Mouse (Mus musculus) neural tube, postnatal 0 days (tissue): Measurements from ENCODE around the gene Olfr1150-ps1. TPM values are rescaled to one million over a fixed set of nuclear protein-coding genes. Genes with fewer than 3 reads are reported as not detected.

ENCODE experiments used
- polyA plus RNA-seq: library from polyadenylated mRNA; unstranded; fragments of >200 nt; fragmentation: Nextera tagmentation; extraction: Ambion mirVana; gene quantifications from 2 replicates; pipeline ENCODE4 v1.2.1, GENCODE M21; 2015

The Olfr1150-ps1 gene
- polyA plus RNA-seq, result not detected in 2 replicates

DNA sequence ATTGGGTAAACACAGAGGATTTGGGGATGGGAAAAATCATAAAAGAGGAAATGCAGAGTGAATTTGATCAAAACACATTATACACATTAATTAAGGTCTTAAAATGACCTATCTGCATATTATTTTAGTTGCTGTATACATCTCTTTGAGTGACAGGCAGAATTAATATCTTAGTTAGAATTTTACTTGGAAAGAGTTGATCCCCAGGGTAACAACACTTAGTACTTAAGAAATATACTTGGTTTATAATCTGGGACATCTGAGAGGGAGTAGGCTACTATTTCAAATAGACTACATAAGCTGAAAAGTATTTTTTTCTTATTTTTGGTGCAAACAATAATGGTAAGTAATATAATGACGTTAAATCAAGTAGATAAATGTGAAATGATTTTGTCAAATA is at the start of gene Olfr1150-ps1:
Gene Olfr1150-ps1 (plus strand): TSS at position 301 of the 400 bp plus-strand sequence.

GRCm38 (mm10) chr2:87800292-87800691 is 43.5 kb upstream of the Olfr1150-ps1 start, which contains the start of gene Olfr1143:
Olfr1143 (plus strand) TSS chr2:87800592.

DNA sequence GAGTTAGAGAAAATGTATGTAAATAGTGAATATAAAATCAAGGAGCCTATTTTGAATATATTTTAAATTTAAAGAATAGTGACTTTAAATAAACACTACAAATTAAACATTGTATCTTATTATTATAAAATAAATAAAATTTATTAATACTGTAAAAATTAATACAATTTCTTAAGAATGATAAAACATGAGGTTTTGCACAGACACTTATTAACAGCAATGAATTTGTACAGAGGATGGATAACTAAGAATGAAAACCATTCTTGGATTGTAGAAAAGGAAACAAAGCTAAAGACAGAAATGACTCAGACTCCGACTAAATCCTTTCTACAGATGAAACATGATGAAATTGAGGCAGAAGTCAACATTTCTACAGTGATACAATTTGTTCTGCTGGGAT is 34.3 kb upstream of the Olfr1150-ps1 start, which contains the start of gene Olfr1145:
Gene Olfr1145 (plus strand): TSS at position 301 of the 400 bp plus-strand sequence.

GRCm38 (mm10) chr2:87830233-87830632 is 13.6 kb upstream of the Olfr1150-ps1 start, which contains the start of gene Olfr1148:
Olfr1148 (plus strand) TSS chr2:87830533.

GRCm38 (mm10) chr2:87855562-87855961 is 11.8 kb downstream of the Olfr1150-ps1 start, which contains the start of gene Olfr1151:
Olfr1151 (plus strand) TSS chr2:87855862.

GRCm38 (mm10) chr2:87866192-87866591 is 22.4 kb downstream of the Olfr1150-ps1 start, which contains the start of gene Olfr1152:
Olfr1152 (plus strand) TSS chr2:87866492.

GRCm38 (mm10) chr2:87894662-87895061 is 50.9 kb downstream of the Olfr1150-ps1 start, which contains the start of gene Olfr1153:
Olfr1153 (plus strand) TSS chr2:87894962.

Other genes starting within 250 kb of the Olfr1150-ps1 start
- not detected in 2 replicates for gene Olfr1130, start 237.8 kb upstream of the Olfr1150-ps1 start, polyA plus RNA-seq
- not detected in 2 replicates for gene Olfr1131, start 216.9 kb upstream of the Olfr1150-ps1 start, polyA plus RNA-seq
- gene Olfr1132, start 206.5 kb upstream of the Olfr1150-ps1 start, polyA plus RNA-seq, result not detected in 2 replicates
- not detected in 2 replicates for gene Olfr1133, start 196.6 kb upstream of the Olfr1150-ps1 start, polyA plus RNA-seq
- not detected in 2 replicates for gene Olfr1134, start 185.5 kb upstream of the Olfr1150-ps1 start, polyA plus RNA-seq
- gene Olfr1135, start 170.3 kb upstream of the Olfr1150-ps1 start, polyA plus RNA-seq, result not detected in 2 replicates
- not detected in 2 replicates for gene Olfr1136, start 150.0 kb upstream of the Olfr1150-ps1 start, polyA plus RNA-seq
- gene Olfr1137, start 130.8 kb upstream of the Olfr1150-ps1 start, polyA plus RNA-seq, result not detected in 2 replicates
- gene Olfr1138, start 104.0 kb upstream of the Olfr1150-ps1 start, polyA plus RNA-seq, result not detected in 2 replicates
- gene Olfr1140, start 100.2 kb upstream of the Olfr1150-ps1 start, polyA plus RNA-seq, result not detected in 2 replicates
- gene Olfr1141, start 90.0 kb upstream of the Olfr1150-ps1 start, polyA plus RNA-seq, result not detected in 2 replicates
- gene Olfr152, start 64.5 kb upstream of the Olfr1150-ps1 start, polyA plus RNA-seq, result not detected in 2 replicates
- gene Olfr1143, start 43.4 kb upstream of the Olfr1150-ps1 start, polyA plus RNA-seq, result not detected in 2 replicates
- not detected in 2 replicates for gene Olfr1145, start 34.2 kb upstream of the Olfr1150-ps1 start, polyA plus RNA-seq
- not detected in 2 replicates for gene Olfr1148, start 13.5 kb upstream of the Olfr1150-ps1 start, polyA plus RNA-seq
- not detected in 2 replicates for gene Olfr1151, start 11.9 kb downstream of the Olfr1150-ps1 start, polyA plus RNA-seq
- gene Olfr1152, start 22.5 kb downstream of the Olfr1150-ps1 start, polyA plus RNA-seq, result not detected in 2 replicates
- not detected in 2 replicates for gene Olfr1153, start 51.0 kb downstream of the Olfr1150-ps1 start, polyA plus RNA-seq
- not detected in 2 replicates for gene Olfr1154, start 61.2 kb downstream of the Olfr1150-ps1 start, polyA plus RNA-seq
- gene Olfr1155, start 101.1 kb downstream of the Olfr1150-ps1 start, polyA plus RNA-seq, result not detected in 2 replicates
- gene Olfr1156, start 109.1 kb downstream of the Olfr1150-ps1 start, polyA plus RNA-seq, result not detected in 2 replicates
- not detected in 2 replicates for gene Olfr1157, start 124.3 kb downstream of the Olfr1150-ps1 start, polyA plus RNA-seq
- gene Olfr74, start 130.7 kb downstream of the Olfr1150-ps1 start, polyA plus RNA-seq, result not detected in 2 replicates
- not detected in 2 replicates for gene Olfr1158, start 146.1 kb downstream of the Olfr1150-ps1 start, polyA plus RNA-seq
- not detected in 2 replicates for gene Olfr1160, start 164.3 kb downstream of the Olfr1150-ps1 start, polyA plus RNA-seq
- gene Olfr1161, start 178.8 kb downstream of the Olfr1150-ps1 start, polyA plus RNA-seq, result not detected in 2 replicates
- gene Olfr73, start 193.7 kb downstream of the Olfr1150-ps1 start, polyA plus RNA-seq, result not detected in 2 replicates
- gene Olfr1162, start 207.1 kb downstream of the Olfr1150-ps1 start, polyA plus RNA-seq, result not detected in 2 replicates
- not detected in 2 replicates for gene Olfr1163, start 227.8 kb downstream of the Olfr1150-ps1 start, polyA plus RNA-seq
- not detected in 2 replicates for gene Olfr1164, start 250.0 kb downstream of the Olfr1150-ps1 start, polyA plus RNA-seq